Mouse (Mus musculus) CH12.LX (cell line): ENCODE results near the gene Hhipl1. TPM values are rescaled to one million over a fixed set of nuclear protein-coding genes. Genes with fewer than 3 reads are reported as not detected.

ENCODE experiments used
- DNase-seq: peaks from one replicate; pipeline ENCODE4 v3.0.0-alpha.2; 2013; ENCODE audit errors: extremely low read depth
- H3K27ac ChIP-seq: 2 replicates; pipeline ENCODE4 v1.5.1; 2012; ENCODE audit warnings: low read depth, mild to moderate bottlenecking, control low read depth, moderate library complexity; ENCODE audit not compliant: insufficient read depth
- H3K27me3 ChIP-seq: replicated peaks from 2 replicates; pipeline ENCODE3; 2012; ENCODE audit warnings: inconsistent platforms
- H3K36me3 ChIP-seq, 2 experiments: replicated peaks in 1 of 2; 2 replicates each; pipeline versions ENCODE3 to v1.6.1; 2012; ENCODE audit warnings: inconsistent platforms in 1 of 2, low read length in 1 of 2, mild to moderate bottlenecking in 1 of 2, mixed read lengths in 1 of 2, moderate library complexity in 1 of 2; ENCODE audit not compliant: control insufficient read depth in 1 of 2, insufficient read depth in 1 of 2
- H3K4me1 ChIP-seq, 2 experiments: 2 replicates each; pipeline ENCODE4 v1.6.1; 2012; ENCODE audit warnings: inconsistent platforms in 1 of 2, moderate library complexity in 1 of 2; ENCODE audit not compliant: insufficient read depth in 2 of 2, control insufficient read depth in 1 of 2
- H3K4me2 ChIP-seq: 2 replicates; pipeline ENCODE4 v1.6.1; 2012; ENCODE audit warnings: low read depth, mild to moderate bottlenecking, control low read depth; ENCODE audit not compliant: poor library complexity, insufficient read depth, severe bottlenecking
- H3K4me3 ChIP-seq, 3 experiments: fragments of 150-350 bp in 1 of 3; sonication (generic) in 1 of 3; replicated peaks in 1 of 3; 2 replicates each; pipeline versions ENCODE3 to v1.5.1; 2011 to 2012; ENCODE audit warnings: low read depth in 2 of 3, low read length in 2 of 3, mild to moderate bottlenecking in 2 of 3, moderate library complexity in 2 of 3, control low read depth in 1 of 3, improper control_type of control experiment in 1 of 3, inconsistent platforms in 1 of 3, mixed read lengths in 1 of 3; ENCODE audit not compliant: poor library complexity in 1 of 3
- H3K79me2 ChIP-seq: replicated peaks from 2 replicates; pipeline ENCODE4 v1.6.1; 2012; ENCODE audit warnings: mild to moderate bottlenecking, moderate library complexity; ENCODE audit not compliant: control insufficient read depth, poor library complexity, insufficient read depth, severe bottlenecking; ENCODE audit errors: extremely low read depth
- H3K9ac ChIP-seq: 2 replicates; pipeline ENCODE4 v1.6.1; 2012; ENCODE audit warnings: low read depth, mild to moderate bottlenecking, control low read depth, moderate library complexity; ENCODE audit not compliant: insufficient read depth
- H3K9me3 ChIP-seq: replicated peaks from 2 replicates; pipeline ENCODE3; 2012; ENCODE audit warnings: low read length, inconsistent platforms, mixed read lengths
- EP300 ChIP-seq: IDR thresholded peaks from 2 replicates; pipeline ENCODE4 v1.6.1; 2011; ENCODE audit warnings: low read length, improper control_type of control experiment
- ETS1 ChIP-seq: conservative IDR thresholded peaks from 2 replicates; pipeline ENCODE4 v1.6.1; 2012; ENCODE audit warnings: low read depth, mild to moderate bottlenecking, inconsistent platforms, low read length, improper control_type of control experiment, moderate library complexity
- GABPA ChIP-seq: IDR thresholded peaks from 2 replicates; pipeline ENCODE4 v1.6.1; 2012; ENCODE audit warnings: low read depth, low read length, improper control_type of control experiment, inconsistent platforms; ENCODE audit not compliant: insufficient replicate concordance
- JUND ChIP-seq: conservative IDR thresholded peaks from 2 replicates; pipeline ENCODE4 v1.6.1; 2011; ENCODE audit warnings: low read depth, low read length, improper control_type of control experiment
- MAX ChIP-seq: IDR thresholded peaks from 2 replicates; pipeline ENCODE4 v1.6.1; 2011; ENCODE audit warnings: low read length, improper control_type of control experiment
- MYC ChIP-seq: IDR thresholded peaks from 2 replicates; pipeline ENCODE4 v1.6.1; 2011; ENCODE audit warnings: low read depth, mild to moderate bottlenecking, improper control_type of control experiment, low read length
- NELFE ChIP-seq: IDR thresholded peaks from 2 replicates; pipeline ENCODE4 v1.6.1; 2011; ENCODE audit warnings: low read depth, low read length, improper control_type of control experiment
- RAD21 ChIP-seq: IDR thresholded peaks from 2 replicates; pipeline ENCODE4 v1.6.1; 2011; ENCODE audit warnings: low read depth, mild to moderate bottlenecking, low read length, improper control_type of control experiment, moderate library complexity
- SIN3A ChIP-seq: IDR thresholded peaks from 2 replicates; pipeline ENCODE4 v1.6.1; 2012; ENCODE audit warnings: low read length, improper control_type of control experiment, inconsistent platforms
- TCF12 ChIP-seq: IDR thresholded peaks from 2 replicates; pipeline ENCODE4 v1.6.1; 2014; ENCODE audit warnings: low read depth, mild to moderate bottlenecking, inconsistent platforms, low read length, improper control_type of control experiment
- USF2 ChIP-seq: conservative IDR thresholded peaks from 2 replicates; pipeline ENCODE4 v1.6.1; 2011; ENCODE audit warnings: low read depth, low read length, improper control_type of control experiment
- ZKSCAN1 ChIP-seq: IDR thresholded peaks from 2 replicates; pipeline ENCODE4 v1.6.1; 2012; ENCODE audit warnings: low read depth, inconsistent platforms, low read length, improper control_type of control experiment, borderline replicate concordance
- ZMIZ1 ChIP-seq: IDR thresholded peaks from 2 replicates; pipeline ENCODE4 v1.6.1; 2012; ENCODE audit warnings: low read depth, mild to moderate bottlenecking, inconsistent platforms, low read length, improper control_type of control experiment
- dilution Hi-C: fragments of 300-500 bp; cut with MboI; formaldehyde crosslinking; loops from 2 replicates; pipeline ENCODE4 v1.14.3; 2020; ENCODE audit warnings: low sequenced_read_pairs; ENCODE audit not compliant: extremely low pct_unique_long_range_greater_than_20kb, extremely low pct_ligation_motif_present
- in situ Hi-C: fragments of 300-500 bp; cut with MboI; formaldehyde crosslinking; loops from 3 replicates; pipeline ENCODE4 v1.14.3; 2019; ENCODE audit warnings: low sequenced_read_pairs, low pct_ligation_motif_present, low pct_unique_long_range_greater_than_20kb, mixed read lengths
- polyA plus RNA-seq: library from polyadenylated mRNA; unstranded; fragments of >175 nt; gene quantifications from 2 replicates; pipeline ENCODE4 v1.2.1, GENCODE M21; 2012; ENCODE audit warnings: low read depth; ENCODE audit not compliant: insufficient read length
- total RNA-seq, 2 experiments: library from RNA; depleted of rRNA; stranded (reverse); fragments of 300-350 nt in 1 of 2; fragments of >200 nt in 1 of 2; gene quantifications; 2 replicates each; pipeline ENCODE4 v1.2.3; 2012 to 2014

Hhipl1 gene
- total and polyA plus RNA-seq, 3 experiments, result not detected

- DNase-seq, result no peak
- no peaks in the 10 kb centered on the region for H3K27me3 ChIP-seq
- H3K9ac ChIP-seq, result no peak overlapping the region
- in situ Hi-C loops (no loop called here), dilution Hi-C loops (no loop called here)
- H3K27ac ChIP-seq, result no peak overlapping the region
- 0 out of 2 replicates have a peak, but pooled peaks cover 2% of the 10 kb centered on the region for H3K79me2 ChIP-seq
- H3K4me1 ChIP-seq, result peaks cover 16 to 89% of the 10 kb centered on the region in 2 experiments; a peak in 3 of 4 replicates
- peak overlapping the region in 1 of 3 experiments; percentile 32 for H3K4me3 ChIP-seq
- H3K9me3 ChIP-seq, result no peaks in the 10 kb centered on the region
- peaks cover 0 to 48% of the 10 kb centered on the region in 2 experiments for H3K36me3 ChIP-seq
- TF ChIP-seq MAX, result no peak
- TF ChIP-seq TCF12, result 0 out of 2 replicates have a peak, but pooled peaks have one; percentile 5
- peak overlapping the region; percentile 33; the same call in 1 of the 2 replicates for H3K4me2 ChIP-seq
Observed at GRCm38 (mm10) chr12:108268970-108269369, 37.1 kb upstream of the Hhipl1 start.

- Histone ChIP-seq H3K4me1 (peaks cover 16 to 82% of the 10 kb centered on the region in 2 experiments; a peak in 3 of 4 replicates), H3K4me2 (no peak overlapping the region; the same call in 1 of the 2 replicates), H3K4me3 (peak overlapping the region in 1 of 3 experiments; percentile 32), H3K36me3 (peaks cover 0 to 42% of the 10 kb centered on the region in 2 experiments), H3K9me3 (no peaks in the 10 kb centered on the region), H3K9ac (no peak overlapping the region), H3K79me2 (0 out of 2 replicates have a peak, but pooled peaks cover 2% of the 10 kb centered on the region), H3K27me3 (no peaks in the 10 kb centered on the region), H3K27ac (no peak overlapping the region)
- TF ChIP-seq EP300, result no peak
- no peak for TF ChIP-seq MYC
- no peak for TF ChIP-seq ZMIZ1
- no peak for TF ChIP-seq ZKSCAN1
- TF ChIP-seq SIN3A, result no peak
- no peak for TF ChIP-seq GABPA
- no peak for TF ChIP-seq USF2
- TF ChIP-seq RAD21, result no peak
- no peak for TF ChIP-seq NELFE
- no peak for DNase-seq
- in situ Hi-C loops, result loop anchor here (5.0 kb wide), 1 partner anchor 32 kb away; no protein-coding TSS in a partner anchor
- dilution Hi-C loops, result no loop called here
Observed at GRCm38 (mm10) chr12:108269699-108270098, 36.4 kb upstream of the Hhipl1 start.

GRCm38 (mm10) chr12:108270240-108270919 lies 35.7 kb upstream of the Hhipl1 start:
- no peak overlapping the region for H3K27ac ChIP-seq
- dilution Hi-C loops (no loop called here), in situ Hi-C loops (loop anchor here (5.0 kb wide), 1 partner anchor 33 kb away; no protein-coding TSS in a partner anchor)
- TF ChIP-seq JUND (no peak), ETS1 (no peak), TCF12 (no peak)
- no peak overlapping the region for H3K9ac ChIP-seq
- peaks cover 15 to 75% of the 10 kb centered on the region in 2 experiments; a peak in 3 of 4 replicates for H3K4me1 ChIP-seq
- no peak for DNase-seq
- no peaks in the 10 kb centered on the region for H3K9me3 ChIP-seq
- H3K4me2 ChIP-seq, result no peak overlapping the region
- H3K4me3 ChIP-seq, result peak overlapping the region in 1 of 3 experiments; percentile 3
- H3K36me3 ChIP-seq, result peaks cover 0 to 39% of the 10 kb centered on the region in 2 experiments
- 0 out of 2 replicates have a peak, but pooled peaks cover 2% of the 10 kb centered on the region for H3K79me2 ChIP-seq
- no peaks in the 10 kb centered on the region for H3K27me3 ChIP-seq
